Mouse (Mus musculus) liver, adult 2 months (tissue): ENCODE results near the gene Vwc2l. TPM values are rescaled to one million over a fixed set of nuclear protein-coding genes. Genes with fewer than 3 reads are reported as not detected.

ENCODE experiments used
- DNase-seq: peaks from one replicate; pipeline ENCODE4 v3.0.0-alpha.2; 2011; ENCODE audit warnings: low read depth, low spot score; ENCODE audit errors: extremely low read depth
- H3K27ac ChIP-seq: fragments of 200-500 bp; replicated peaks from 2 replicates; pipeline ENCODE4 v1.5.1; 2012; ENCODE audit warnings: low read depth, mild to moderate bottlenecking, control low read depth, inconsistent platforms, low read length; ENCODE audit not compliant: insufficient read depth
- H3K27me3 ChIP-seq: fragments of 200-500 bp; 2 replicates; pipeline ENCODE4 v1.6.1; 2012; ENCODE audit warnings: mild to moderate bottlenecking, moderate library complexity, low read length, inconsistent platforms; ENCODE audit not compliant: control insufficient read depth, insufficient read depth
- H3K36me3 ChIP-seq: fragments of 200-500 bp; 2 replicates; pipeline ENCODE4 v1.6.1; 2012; ENCODE audit warnings: low read length, inconsistent platforms; ENCODE audit not compliant: control insufficient read depth, insufficient read depth
- H3K4me1 ChIP-seq: fragments of 200-500 bp; 2 replicates; pipeline ENCODE4 v1.6.1; 2011; ENCODE audit warnings: low read length; ENCODE audit not compliant: control insufficient read depth, insufficient read depth
- H3K4me3 ChIP-seq: fragments of 200-500 bp; 2 replicates; pipeline ENCODE4 v1.5.1; 2011; ENCODE audit warnings: low read depth, mild to moderate bottlenecking, control low read depth, low read length, moderate library complexity; ENCODE audit not compliant: insufficient read depth
- H3K79me2 ChIP-seq: fragments of 200-500 bp; 2 replicates; pipeline ENCODE4 v1.6.1; 2012; ENCODE audit warnings: inconsistent platforms, mild to moderate bottlenecking, low read length, moderate library complexity; ENCODE audit not compliant: control insufficient read depth, insufficient read depth
- H3K9ac ChIP-seq: fragments of 200-500 bp; 2 replicates; pipeline ENCODE4 v1.6.1; 2012; ENCODE audit warnings: low read depth, mild to moderate bottlenecking, control low read depth, inconsistent platforms, low read length
- CTCF ChIP-seq: fragments of 200-500 bp; IDR thresholded peaks from 2 replicates; pipeline ENCODE4 v1.5.1; 2011; ENCODE audit warnings: low read depth, low read length, control low read depth
- POLR2A ChIP-seq: fragments of 200-500 bp; IDR thresholded peaks from 2 replicates; pipeline ENCODE4 v1.6.1; 2011; ENCODE audit warnings: low read length, control low read depth; ENCODE audit not compliant: insufficient read depth; ENCODE audit errors: extremely low read depth
- WGBS: fragments of 180-500 bp; shearing (Covaris S2); methylation state at CpG from one replicate; pipeline ENCODE4 v1.1.7; 2018; 5-methylcytosine and 5-hydroxymethylcytosine counted together
- polyA plus RNA-seq: library from polyadenylated mRNA; depleted of rRNA; stranded (reverse); fragments of >200 nt; gene quantifications from 2 replicates; pipeline ENCODE4 v1.2.3, GENCODE M21; 2012
- total RNA-seq: library from RNA; depleted of rRNA; stranded (reverse); fragments of >200 nt; gene quantifications from 2 replicates; pipeline ENCODE4 v1.2.3, GENCODE M21; 2014

Gene Vwc2l
- total and polyA plus RNA-seq, 2 experiments: not detected

DNA sequence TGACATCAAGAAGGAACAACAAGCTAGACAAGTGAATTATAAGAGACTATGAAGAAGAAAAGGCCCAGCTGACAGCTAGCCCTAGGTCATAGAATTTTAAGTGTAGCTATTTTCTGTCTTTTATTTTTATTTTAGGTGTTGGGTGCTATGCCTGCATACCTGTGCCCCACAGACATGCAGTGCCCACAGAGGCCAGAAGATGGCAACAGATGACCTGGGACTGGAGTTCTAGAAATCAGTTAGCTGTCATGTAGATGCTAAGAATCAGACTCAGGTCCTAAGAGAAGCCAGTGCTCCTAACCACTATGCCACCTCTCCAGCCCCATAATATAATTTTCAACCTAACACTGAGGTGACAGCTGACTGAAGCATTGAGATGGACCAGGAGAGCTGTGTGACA is 61.6 kb downstream of the Vwc2l start:
- Histone ChIP-seq H3K79me2 (no peaks in the 10 kb centered on the region), H3K4me3 (no peak overlapping the region), H3K4me1 (no peaks in the 10 kb centered on the region), H3K9ac (no peak overlapping the region), H3K27ac (no peak overlapping the region), H3K36me3 (no peaks in the 10 kb centered on the region), H3K27me3 (no peaks in the 10 kb centered on the region)
- TF ChIP-seq POLR2A (no peak), CTCF (peak; percentile 62)
- peak; percentile 0 for DNase-seq

DNA sequence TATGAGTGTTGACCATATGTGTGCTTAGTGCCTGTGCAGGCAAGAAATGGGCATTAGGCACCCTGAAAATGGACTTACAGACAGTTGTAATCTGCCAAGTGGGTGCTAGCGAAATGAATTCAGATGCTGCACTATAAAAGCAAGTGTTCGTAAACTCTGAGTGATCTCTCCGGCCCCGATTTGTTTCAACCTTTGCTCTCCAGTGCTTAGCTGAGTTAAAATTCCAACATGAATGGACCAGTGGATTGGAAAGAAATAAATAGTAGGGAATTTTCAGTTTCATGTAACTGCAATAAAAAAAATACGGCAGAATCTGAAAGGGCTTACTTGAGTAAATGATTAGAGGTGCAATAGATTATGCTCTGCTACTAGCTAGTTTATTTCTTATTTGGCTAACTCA is 66.1 kb downstream of the Vwc2l start:
- WGBS: 90% methylated on average over 5 of the region's 5 CpGs
- no peaks in the 10 kb centered on the region for H3K4me1 ChIP-seq
- no peaks in the 10 kb centered on the region for H3K36me3 ChIP-seq
- H3K27me3 ChIP-seq: no peaks in the 10 kb centered on the region
- no peak overlapping the region for H3K27ac ChIP-seq
- DNase-seq: no peak
- H3K4me3 ChIP-seq: no peak overlapping the region
- H3K79me2 ChIP-seq: no peaks in the 10 kb centered on the region
- TF ChIP-seq POLR2A (no peak), CTCF (no peak)
- H3K9ac ChIP-seq: no peak overlapping the region

DNA sequence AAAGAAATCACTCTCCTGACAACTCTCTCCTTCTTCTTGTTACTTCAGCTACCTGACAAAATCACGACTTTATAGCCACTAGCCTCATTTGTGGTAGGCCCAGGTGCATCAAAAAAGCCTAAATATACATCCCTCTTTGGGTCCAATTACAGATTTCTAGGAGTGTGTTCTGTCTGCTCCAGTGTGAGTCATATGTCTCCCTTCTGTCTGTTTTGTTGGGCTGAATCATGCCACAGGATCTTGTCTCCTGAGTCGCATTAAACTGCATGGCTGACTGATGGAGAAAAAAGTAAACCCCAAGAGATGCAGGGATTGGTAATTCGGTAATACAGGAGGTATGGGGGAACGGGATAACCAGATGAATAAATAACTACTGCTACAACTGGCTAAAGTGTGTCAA is 69.6 kb downstream of the Vwc2l start:
- no peak for DNase-seq
- no peak overlapping the region for H3K27ac ChIP-seq
- WGBS: 72% methylated on average over 4 of the region's 4 CpGs
- H3K4me3 ChIP-seq: no peak overlapping the region
- no peaks in the 10 kb centered on the region for H3K36me3 ChIP-seq
- H3K4me1 ChIP-seq: no peaks in the 10 kb centered on the region
- H3K27me3 ChIP-seq: no peaks in the 10 kb centered on the region
- no peak overlapping the region for H3K9ac ChIP-seq
- TF ChIP-seq CTCF: no peak
- no peaks in the 10 kb centered on the region for H3K79me2 ChIP-seq

DNA sequence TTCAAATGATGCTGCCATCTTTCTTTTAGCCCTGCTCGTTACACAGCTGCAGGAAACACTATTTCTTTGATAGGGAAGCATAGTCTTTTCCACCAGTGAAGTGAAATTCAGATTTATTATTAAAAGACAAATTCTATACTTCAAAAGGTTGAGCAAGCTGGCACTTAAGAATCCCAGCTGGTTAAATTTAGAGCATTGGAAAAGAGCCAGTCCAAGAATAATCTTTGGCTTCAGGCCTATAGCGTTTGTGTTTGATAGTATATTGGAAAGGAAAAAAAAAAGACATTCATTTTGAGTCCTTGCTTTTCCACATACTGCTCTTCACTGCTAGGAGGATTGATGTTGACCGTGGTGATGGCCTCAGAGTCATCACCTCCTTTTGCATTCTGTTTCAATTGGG is 77.9 kb downstream of the Vwc2l start:
- no peak overlapping the region for H3K4me3 ChIP-seq
- no peak overlapping the region for H3K9ac ChIP-seq
- TF ChIP-seq CTCF (no peak), POLR2A (no peak)
- H3K27ac ChIP-seq: no peak overlapping the region
- H3K79me2 ChIP-seq: no peaks in the 10 kb centered on the region
- H3K36me3 ChIP-seq: no peaks in the 10 kb centered on the region
- no peaks in the 10 kb centered on the region for H3K27me3 ChIP-seq
- no peak for DNase-seq
- H3K4me1 ChIP-seq: no peaks in the 10 kb centered on the region
- 73% methylated on average over 3 of the region's 3 CpGs for WGBS

DNA sequence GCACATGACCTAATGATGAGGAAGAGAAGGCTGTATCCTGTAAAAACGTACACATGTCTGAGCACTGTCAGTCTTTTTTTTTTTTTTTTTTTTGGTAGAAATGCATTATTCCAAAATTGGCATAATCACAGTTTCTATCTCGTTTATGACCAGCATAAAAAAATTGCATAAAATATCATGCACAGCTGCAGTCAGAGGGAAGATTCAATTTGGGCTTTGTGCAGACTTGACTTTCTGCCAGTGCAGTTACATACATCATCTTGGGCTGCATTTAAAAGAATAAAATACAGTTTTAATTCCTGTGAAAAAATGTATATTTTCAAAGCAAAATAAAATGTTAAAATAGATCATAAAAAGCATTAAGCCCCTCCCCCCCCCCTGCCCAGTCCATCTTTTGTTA is 97.6 kb downstream of the Vwc2l start:
- Histone ChIP-seq H3K27me3 (no peaks in the 10 kb centered on the region), H3K79me2 (no peaks in the 10 kb centered on the region), H3K4me1 (no peaks in the 10 kb centered on the region), H3K27ac (no peak overlapping the region), H3K9ac (no peak overlapping the region), H3K36me3 (no peaks in the 10 kb centered on the region), H3K4me3 (no peak overlapping the region)
- DNase-seq: no peak
- 40% methylated on average over 2 of the region's 2 CpGs for WGBS
- TF ChIP-seq POLR2A (no peak), CTCF (no peak)

DNA sequence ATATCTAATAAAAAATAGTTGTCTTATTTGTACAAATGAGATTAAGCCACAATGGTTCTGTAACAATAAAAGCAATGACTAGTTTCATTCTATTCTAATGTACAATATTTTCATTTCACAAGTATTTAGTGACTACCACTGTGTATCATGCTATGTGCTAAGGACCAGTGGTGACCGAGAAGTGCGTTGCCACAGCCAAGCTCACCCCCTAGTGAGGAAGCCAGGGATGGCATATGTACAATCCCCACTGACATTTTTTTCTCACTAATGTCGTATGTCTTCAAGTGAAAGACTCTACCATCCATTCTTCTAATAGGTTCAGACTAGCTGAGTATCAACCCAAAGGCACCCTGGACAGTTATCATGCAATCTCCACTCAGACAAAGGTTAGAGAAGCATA is 107.7 kb downstream of the Vwc2l start:
- H3K36me3 ChIP-seq: no peaks in the 10 kb centered on the region
- no peak for DNase-seq
- H3K4me1 ChIP-seq: no peaks in the 10 kb centered on the region
- H3K27ac ChIP-seq: no peak overlapping the region
- TF ChIP-seq POLR2A (no peak), CTCF (no peak)
- H3K9ac ChIP-seq: no peak overlapping the region
- WGBS: 87% methylated on average over 3 of the region's 3 CpGs
- H3K4me3 ChIP-seq: no peak overlapping the region
- H3K79me2 ChIP-seq: no peaks in the 10 kb centered on the region
- no peaks in the 10 kb centered on the region for H3K27me3 ChIP-seq

DNA sequence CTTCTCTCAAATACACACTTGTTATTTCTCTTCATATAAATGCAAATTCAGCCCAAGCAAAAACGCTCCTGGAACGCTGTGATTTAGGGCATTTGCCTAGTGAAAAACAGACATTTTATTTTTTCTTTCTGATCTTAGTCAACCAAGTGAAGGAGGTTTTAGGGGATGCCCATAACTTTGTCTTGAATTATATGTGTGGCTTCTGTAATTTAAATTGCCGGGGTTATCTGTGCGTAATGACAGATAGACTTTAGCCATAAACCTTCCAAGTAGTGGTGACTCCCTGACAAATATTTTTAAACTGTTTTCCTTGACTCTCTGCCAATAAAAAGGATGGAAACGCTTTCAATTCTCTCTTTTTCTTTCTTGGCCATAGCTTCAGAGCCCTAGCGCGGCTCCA is 116.7 kb downstream of the Vwc2l start:
- 86% methylated on average over 7 of the region's 7 CpGs for WGBS
- H3K4me1 ChIP-seq: no peaks in the 10 kb centered on the region
- TF ChIP-seq POLR2A (no peak), CTCF (no peak)
- H3K79me2 ChIP-seq: no peaks in the 10 kb centered on the region
- no peak overlapping the region for H3K4me3 ChIP-seq
- H3K36me3 ChIP-seq: no peaks in the 10 kb centered on the region
- no peaks in the 10 kb centered on the region for H3K27me3 ChIP-seq
- H3K9ac ChIP-seq: no peak overlapping the region
- DNase-seq: no peak
- H3K27ac ChIP-seq: no peak overlapping the region
